Mouse (Mus musculus) limb, embryonic 10.5 days (tissue): ENCODE data around the gene Cct4. TPM values are rescaled to one million over a fixed set of nuclear protein-coding genes. Genes with fewer than 3 reads are reported as not detected.

Experiments
- polyA plus RNA-seq: library from polyadenylated mRNA; unstranded; fragments of >200 nt; fragmentation: Nextera tagmentation; extraction: Ambion mirVana; gene quantifications from 2 replicates; pipeline ENCODE4 v1.2.1, GENCODE M21; 2016

Cct4 gene
- polyA plus RNA-seq, 1 experiment from 2014 or later: 402 TPM

Other genes with a start within 250 kb of the Cct4 start
- gene B3gnt2, start 129.6 kb upstream of the Cct4 start, polyA plus RNA-seq: 1.9 and 3.4 TPM in 2 replicates
- gene Zrsr1, start 18.5 kb upstream of the Cct4 start, polyA plus RNA-seq: 2.2 and 2.4 TPM in 2 replicates
- 4.1 and 5.2 TPM in 2 replicates for gene Gm28048, start 8.4 kb upstream of the Cct4 start, polyA plus RNA-seq
- gene Commd1, start 8.1 kb upstream of the Cct4 start, polyA plus RNA-seq: 376 and 399 TPM in 2 replicates
- gene Fam161a, start 17.0 kb downstream of the Cct4 start, polyA plus RNA-seq: 0.78 and 1.6 TPM in 2 replicates